ENCODE assay signal across 12 mouse cellular contexts in the genomic region with DNA sequence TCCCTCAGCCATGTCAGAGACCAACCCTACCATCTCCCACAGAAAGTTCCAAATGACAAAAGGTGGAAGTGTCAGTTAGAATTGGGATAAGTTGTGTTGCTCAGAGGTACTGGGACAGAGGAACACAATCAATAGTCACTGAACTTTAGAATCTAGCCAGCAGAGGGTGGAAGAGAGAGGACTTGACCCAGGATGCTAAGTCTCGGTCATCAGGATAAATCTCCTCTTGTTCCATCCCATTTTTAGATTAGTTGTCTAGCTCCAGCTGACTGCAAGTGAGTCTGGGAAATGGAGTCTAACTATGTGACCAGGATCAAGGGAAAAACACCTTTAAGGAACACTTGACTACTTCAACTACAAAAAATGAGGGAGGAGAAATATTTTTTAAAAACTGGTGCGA.
A peak's percentile ranks its signal among the peaks of the same experiment; 100 is the strongest.
DNase-seq lines count a peak whose midpoint lies in the region; ATAC-seq and TF ChIP-seq lines count a peak whose summit lies in the region.
"Had no signal": no experiment of that assay in that cellular context is flagged by ENCODE, and none has a peak within 500 bp of the region (broad histone marks: within the 10 kb centered on the region; RNA-seq: fewer than 3 reads in every experiment).

No protein-coding gene starts in this region.

- H3K4me2 ChIP-seq in kidney, embryonic 15.5 days = no peak overlapping the region
- H3K4me2 ChIP-seq in neural tube, embryonic 15.5 days = no peak overlapping the region
- H3K4me2 ChIP-seq in midbrain, embryonic 14.5 days (ENCODE audit: low read length) = no peak overlapping the region
- H3K4me2 ChIP-seq: midbrain, embryonic 13.5 days had no signal

- WGBS in kidney, embryonic 15.5 days = 77% methylated on average over 2 of the region's 2 CpGs
- 75% methylated on average over 2 of the region's 2 CpGs for WGBS in neural tube, embryonic 15.5 days
- WGBS in midbrain, embryonic 14.5 days = 78% methylated on average over 2 of the region's 2 CpGs

- peak; percentile 4; the same call in 1 of the 2 replicates for TF ChIP-seq CTCF in E14TG2a.4 (conservative IDR thresholded peaks at IDR 0.05; ENCODE audit: low read length)

- H3K27ac ChIP-seq in kidney, embryonic 15.5 days = no peak overlapping the region
- no peak overlapping the region for H3K27ac ChIP-seq in neural tube, embryonic 15.5 days (replicated peaks)
- H3K27ac ChIP-seq in midbrain, embryonic 14.5 days (replicated peaks; ENCODE audit: low read depth, low read length) = no peak overlapping the region
- H3K27ac ChIP-seq: liver, embryonic 14.5 days; midbrain, embryonic 13.5 days had no signal

- no peak overlapping the region for H3K9ac ChIP-seq in kidney, embryonic 15.5 days
- H3K9ac ChIP-seq in neural tube, embryonic 15.5 days (replicated peaks) = no peak overlapping the region
- no peak overlapping the region for H3K9ac ChIP-seq in midbrain, embryonic 14.5 days (replicated peaks; ENCODE audit: low read length)
- H3K9ac ChIP-seq: liver, embryonic 14.5 days; midbrain, embryonic 13.5 days had no signal

- no peaks in the 10 kb centered on the region for H3K36me3 ChIP-seq in kidney, embryonic 15.5 days
- H3K36me3 ChIP-seq in E14TG2a.4 (ENCODE audit: insufficient read depth, low read length) = no peaks in the 10 kb centered on the region
- H3K36me3 ChIP-seq in neural tube, embryonic 15.5 days = no peaks in the 10 kb centered on the region
- H3K36me3 ChIP-seq in midbrain, embryonic 14.5 days (ENCODE audit: control insufficient read depth, insufficient read depth, low read length) = no peaks in the 10 kb centered on the region
- H3K36me3 ChIP-seq: midbrain, embryonic 13.5 days had no signal

- H3K9me3 ChIP-seq in kidney, embryonic 15.5 days (replicated peaks) = no peaks in the 10 kb centered on the region
- H3K9me3 ChIP-seq in E14TG2a.4 (ENCODE audit: low read length) = no peaks in the 10 kb centered on the region
- H3K9me3 ChIP-seq in neural tube, embryonic 15.5 days (replicated peaks) = no peaks in the 10 kb centered on the region
- H3K9me3 ChIP-seq in midbrain, embryonic 14.5 days (ENCODE audit: control insufficient read depth, low read length) = no peaks in the 10 kb centered on the region
- H3K9me3 ChIP-seq: midbrain, embryonic 13.5 days had no signal

- no peak overlapping the region for H3K4me3 ChIP-seq in kidney, embryonic 15.5 days (replicated peaks)
- H3K4me3 ChIP-seq in E14TG2a.4 (replicated peaks; ENCODE audit: low read length) = no peak overlapping the region
- no peak overlapping the region for H3K4me3 ChIP-seq in neural tube, embryonic 15.5 days (replicated peaks)
- no peak overlapping the region for H3K4me3 ChIP-seq in midbrain, embryonic 14.5 days (replicated peaks; ENCODE audit: low read depth, low read length)
- H3K4me3 ChIP-seq: midbrain, embryonic 13.5 days had no signal

- no peaks in the 10 kb centered on the region for H3K4me1 ChIP-seq in kidney, embryonic 15.5 days
- no peaks in the 10 kb centered on the region for H3K4me1 ChIP-seq in E14TG2a.4 (replicated peaks; ENCODE audit: low read depth, low read length)
- H3K4me1 ChIP-seq in neural tube, embryonic 15.5 days = no peaks in the 10 kb centered on the region
- no peaks in the 10 kb centered on the region for H3K4me1 ChIP-seq in midbrain, embryonic 14.5 days (ENCODE audit: control insufficient read depth, insufficient read depth, low read length)
- H3K4me1 ChIP-seq: midbrain, embryonic 13.5 days had no signal

- no peak for ATAC-seq in kidney, embryonic 15.5 days (replicated peaks; ENCODE audit: low FRiP score)
- no peak for ATAC-seq in neural tube, embryonic 15.5 days (ENCODE audit: low FRiP score)
- no peak for ATAC-seq in midbrain, embryonic 14.5 days (ENCODE audit: low FRiP score, low TSS enrichment)
- ATAC-seq: activated CD4-positive, CD25-positive, alpha-beta regulatory T cell, adult 4 months; midbrain, embryonic 13.5 days had no signal

- DNase-seq in adrenal gland, adult 2 months = peak; percentile 11
- DNase-seq in adrenal gland, postnatal 25 days = no peak
- peak; percentile 19 for DNase-seq in kidney, adult 11 months
- DNase-seq in kidney, postnatal 14 days = peak; percentile 55
- DNase-seq in midbrain, embryonic 14.5 days = no peak
- DNase-seq: cerebellum, adult 18-20 months had no signal

- no peaks in the 10 kb centered on the region for H3K27me3 ChIP-seq in kidney, embryonic 15.5 days
- no peaks in the 10 kb centered on the region for H3K27me3 ChIP-seq in E14TG2a.4 (ENCODE audit: insufficient read depth, low read length)
- no peaks in the 10 kb centered on the region for H3K27me3 ChIP-seq in neural tube, embryonic 15.5 days (replicated peaks)
- no peaks in the 10 kb centered on the region for H3K27me3 ChIP-seq in midbrain, embryonic 14.5 days (ENCODE audit: control insufficient read depth, insufficient read depth, low read length)
- H3K27me3 ChIP-seq: midbrain, embryonic 13.5 days had no signal

Comparison
In these comparisons a context has a peak if more than half of its experiments do, and no peak if none do; other contexts are left out.
1. DNase-seq: peak in adrenal gland, adult 2 months (single experiment), kidney, adult 11 months (single experiment) and kidney, postnatal 14 days (single experiment); none in adrenal gland, postnatal 25 days (single experiment) and midbrain, embryonic 14.5 days (single experiment).